ENCODE assay signal across 29 mouse cellular contexts in genomic region chr14:59543158-59543826, GRCm38 (mm10). TPM values are rescaled to one million over a fixed set of nuclear protein-coding genes. Genes with fewer than 3 reads are reported as not detected.
DNase-seq lines count a peak whose midpoint lies in the region; ATAC-seq and TF ChIP-seq lines count a peak whose summit lies in the region.
"Had no signal": no experiment of that assay in that cellular context is flagged by ENCODE, and none has a peak within 500 bp of the region (broad histone marks: within the 10 kb centered on the region; RNA-seq: fewer than 3 reads in every experiment).

No protein-coding gene starts in this region.

- no peak for TF ChIP-seq CTCF in intestine, postnatal 0 days (IDR thresholded peaks at IDR 0.05; ENCODE audit: low read depth)
- TF ChIP-seq CTCF in stomach, postnatal 0 days (IDR thresholded peaks at IDR 0.05; ENCODE audit: low read depth), result no peak

- 75% methylated on average over 3 of the region's 3 CpGs for WGBS in lung, embryonic 15.5 days
- WGBS in intestine, postnatal 0 days, result 36% methylated on average over 3 of the region's 3 CpGs
- 60% methylated on average over 3 of the region's 3 CpGs for whole genome bisulfite sequencing in stomach, postnatal 0 days
- WGBS in hindbrain, embryonic 10.5 days, result 88% methylated on average over 3 of the region's 3 CpGs

- peak; percentile 78 for DNase-seq in heart, adult 11 months
- no peak for DNase-seq in heart, postnatal 36 days
- no peak for DNase-seq in lung, postnatal 25 days (ENCODE audit: low spot score)
- DNase-seq in stomach, postnatal 0 days (ENCODE audit: low spot score), result no peak
- no peak for DNase-seq in hindbrain, embryonic 10.5 days (ENCODE audit: low spot score)
- DNase-seq: adrenal gland, postnatal 14 days; B cell, adult 2 months; cerebellum, adult 11 months; cerebellum, adult 2 months; cerebellum, adult 9-11 months; cerebellum, postnatal 36 days; embryo, embryonic 11 days; gastrocnemius, postnatal 14 days; heart, postnatal 4 days had no signal

- intact Hi-C loops in heart, postnatal 36 days (cut with DNase I), result no loop called here

- TF ChIP-seq EP300 in stomach, postnatal 0 days (optimal IDR thresholded peaks at IDR 0.05), result no peak

- no peak for ATAC-seq in lung, embryonic 15.5 days (ENCODE audit: borderline replicate concordance, extremely low read depth, low FRiP score, low TSS enrichment)
- ATAC-seq in intestine, postnatal 0 days, result peak; percentile 91
- peak; percentile 75 for ATAC-seq in stomach, postnatal 0 days (ENCODE audit: low FRiP score, low TSS enrichment)
- ATAC-seq in megakaryocyte-erythroid progenitor cell, adult 5-6 weeks (replicated peaks; ENCODE audit: low FRiP score, low TSS enrichment, poor library complexity, severe bottlenecking), result no peak
- ATAC-seq: forebrain, embryonic 15.5 days; hindbrain, embryonic 16.5 days; Patski had no signal

- no peaks in the 10 kb centered on the region for H3K4me1 ChIP-seq in lung, embryonic 15.5 days
- H3K4me1 ChIP-seq in intestine, postnatal 0 days (replicated peaks; ENCODE audit: control insufficient read depth, insufficient read depth, low read length), result no peaks in the 10 kb centered on the region
- H3K4me1 ChIP-seq in stomach, postnatal 0 days (replicated peaks; ENCODE audit: control insufficient read depth, insufficient read depth), result no peaks in the 10 kb centered on the region
- peaks cover 21% of the 10 kb centered on the region for H3K4me1 ChIP-seq in hindbrain, embryonic 10.5 days (replicated peaks)
- H3K4me1 ChIP-seq: embryonic facial prominence, embryonic 10.5 days; embryonic facial prominence, embryonic 13.5 days; forebrain, embryonic 12.5 days; forebrain, embryonic 15.5 days; heart, embryonic 12.5 days; heart, embryonic 15.5 days had no signal

- peak overlapping the region; percentile 6; the same call in 1 of the 2 replicates for H3K27ac ChIP-seq in lung, embryonic 15.5 days
- H3K27ac ChIP-seq in intestine, postnatal 0 days (ENCODE audit: low read depth, low read length), result no peak overlapping the region
- H3K27ac ChIP-seq in stomach, postnatal 0 days (replicated peaks), result no peak overlapping the region
- no peak overlapping the region for H3K27ac ChIP-seq in hindbrain, embryonic 10.5 days
- H3K27ac ChIP-seq: embryonic facial prominence, embryonic 10.5 days; embryonic facial prominence, embryonic 13.5 days; forebrain, embryonic 12.5 days; forebrain, embryonic 15.5 days; heart, embryonic 15.5 days; hindbrain, embryonic 13.5 days had no signal

- H3K27me3 ChIP-seq in lung, embryonic 15.5 days, result no peaks in the 10 kb centered on the region
- no peaks in the 10 kb centered on the region for H3K27me3 ChIP-seq in intestine, postnatal 0 days (replicated peaks; ENCODE audit: control insufficient read depth, insufficient read depth, low read length)
- H3K27me3 ChIP-seq in stomach, postnatal 0 days (ENCODE audit: control insufficient read depth, insufficient read depth, low read length), result no peaks in the 10 kb centered on the region
- H3K27me3 ChIP-seq in hindbrain, embryonic 10.5 days (ENCODE audit: insufficient read depth, poor library complexity, severe bottlenecking), result no peaks in the 10 kb centered on the region
- H3K27me3 ChIP-seq: CH12.LX; embryonic facial prominence, embryonic 13.5 days; forebrain, embryonic 12.5 days; forebrain, embryonic 15.5 days; heart, embryonic 12.5 days; heart, embryonic 15.5 days; hindbrain, embryonic 13.5 days; Patski had no signal

- no peaks in the 10 kb centered on the region for H3K9me3 ChIP-seq in lung, embryonic 15.5 days
- no peaks in the 10 kb centered on the region for H3K9me3 ChIP-seq in intestine, postnatal 0 days (ENCODE audit: control insufficient read depth)
- no peaks in the 10 kb centered on the region for H3K9me3 ChIP-seq in stomach, postnatal 0 days (ENCODE audit: control insufficient read depth, low read length)
- no peaks in the 10 kb centered on the region for H3K9me3 ChIP-seq in hindbrain, embryonic 10.5 days
- H3K9me3 ChIP-seq: embryonic facial prominence, embryonic 10.5 days; embryonic facial prominence, embryonic 13.5 days; forebrain, embryonic 12.5 days; forebrain, embryonic 15.5 days; G1E; heart, embryonic 12.5 days; heart, embryonic 15.5 days; hindbrain, embryonic 13.5 days had no signal

- no peak overlapping the region for H3K4me3 ChIP-seq in lung, embryonic 15.5 days
- H3K4me3 ChIP-seq in intestine, postnatal 0 days (ENCODE audit: low read depth, low read length), result no peak overlapping the region
- H3K4me3 ChIP-seq in stomach, postnatal 0 days (ENCODE audit: low read depth, low read length), result no peak overlapping the region
- H3K4me3 ChIP-seq in hindbrain, embryonic 10.5 days, result no peak overlapping the region
- H3K4me3 ChIP-seq: embryonic facial prominence, embryonic 10.5 days; embryonic facial prominence, embryonic 13.5 days; erythroblast, embryonic 14.5 days; forebrain, embryonic 12.5 days; forebrain, embryonic 15.5 days; heart, embryonic 12.5 days; heart, embryonic 15.5 days; hindbrain, embryonic 13.5 days had no signal

- H3K4me2 ChIP-seq in lung, embryonic 15.5 days, result no peak overlapping the region
- no peak overlapping the region for H3K4me2 ChIP-seq in intestine, postnatal 0 days (replicated peaks; ENCODE audit: low read depth)
- H3K4me2 ChIP-seq in stomach, postnatal 0 days (replicated peaks; ENCODE audit: low read depth), result no peak overlapping the region
- H3K4me2 ChIP-seq: embryonic facial prominence, embryonic 13.5 days; forebrain, embryonic 12.5 days; forebrain, embryonic 15.5 days; heart, embryonic 12.5 days; heart, embryonic 15.5 days; hindbrain, embryonic 13.5 days had no signal

- no peaks in the 10 kb centered on the region for H3K36me3 ChIP-seq in lung, embryonic 15.5 days
- peaks cover 9% of the 10 kb centered on the region for H3K36me3 ChIP-seq in intestine, postnatal 0 days (ENCODE audit: control insufficient read depth, insufficient read depth)
- H3K36me3 ChIP-seq in stomach, postnatal 0 days (ENCODE audit: control insufficient read depth, insufficient read depth, low read length), result no peaks in the 10 kb centered on the region; the same call in 1 of the 2 replicates
- H3K36me3 ChIP-seq in hindbrain, embryonic 10.5 days, result no peaks in the 10 kb centered on the region
- H3K36me3 ChIP-seq: embryonic facial prominence, embryonic 13.5 days; forebrain, embryonic 12.5 days; forebrain, embryonic 15.5 days; heart, embryonic 15.5 days; hindbrain, embryonic 13.5 days had no signal

- no peak overlapping the region for H3K9ac ChIP-seq in lung, embryonic 15.5 days
- H3K9ac ChIP-seq in intestine, postnatal 0 days (ENCODE audit: low read depth, low read length), result no peak overlapping the region
- no peak overlapping the region for H3K9ac ChIP-seq in stomach, postnatal 0 days (ENCODE audit: low read length)
- H3K9ac ChIP-seq: embryonic facial prominence, embryonic 13.5 days; forebrain, embryonic 12.5 days; forebrain, embryonic 15.5 days; heart, embryonic 12.5 days; heart, embryonic 15.5 days; hindbrain, embryonic 13.5 days had no signal

RNA-seq across cellular contexts. Expression of gene Cdadc1, which starts 54.5 kb away (rescaled TPM):
- total RNA-seq in heart, postnatal 36 days (2021), result 10 to 100 TPM; 45.0 to 46.5 TPM
- polyA plus RNA-seq in lung, embryonic 15.5 days (2015; fragmentation: Nextera tagmentation; extraction: Ambion mirVana), result 30.6 and 36.2 TPM in 2 replicates
- polyA plus RNA-seq in intestine, postnatal 0 days (2015; fragmentation: Nextera tagmentation; extraction: Ambion mirVana), result 22.3 and 24.3 TPM in 2 replicates
- 24.2 and 25.1 TPM in 2 replicates for polyA plus RNA-seq in stomach, postnatal 0 days (2015; fragmentation: Nextera tagmentation; extraction: Ambion mirVana)
- total RNA-seq in megakaryocyte-erythroid progenitor cell, adult 5-6 weeks (2014; fragmentation: Nextera tagmentation), result 20.9 and 23.2 TPM in 2 replicates
- 18.9 and 24.9 TPM in 2 replicates for total RNA-seq in megakaryocyte-erythroid progenitor cell, adult 5-6 weeks (2017)
- polyA plus RNA-seq in hindbrain, embryonic 10.5 days (2016; fragmentation: Nextera tagmentation; extraction: Ambion mirVana), result 23.5 and 26.3 TPM in 2 replicates

Comparison
In these comparisons a context has a peak if more than half of its experiments do, and no peak if none do; other contexts are left out.
1. ATAC-seq: peak in intestine, postnatal 0 days (single experiment) and stomach, postnatal 0 days (single experiment); none in lung, embryonic 15.5 days (single experiment) and megakaryocyte-erythroid progenitor cell, adult 5-6 weeks (single experiment).